Mouse (Mus musculus) naive thymus-derived CD4-positive, alpha-beta T cell, adult 2 months (primary cell): ENCODE measurements around the gene Podxl2.

Experiments
- DNase-seq: peaks from one replicate; pipeline ENCODE4 v3.0.0-alpha.2; 2011; ENCODE audit warnings: low read depth

The Podxl2 gene

DNA sequence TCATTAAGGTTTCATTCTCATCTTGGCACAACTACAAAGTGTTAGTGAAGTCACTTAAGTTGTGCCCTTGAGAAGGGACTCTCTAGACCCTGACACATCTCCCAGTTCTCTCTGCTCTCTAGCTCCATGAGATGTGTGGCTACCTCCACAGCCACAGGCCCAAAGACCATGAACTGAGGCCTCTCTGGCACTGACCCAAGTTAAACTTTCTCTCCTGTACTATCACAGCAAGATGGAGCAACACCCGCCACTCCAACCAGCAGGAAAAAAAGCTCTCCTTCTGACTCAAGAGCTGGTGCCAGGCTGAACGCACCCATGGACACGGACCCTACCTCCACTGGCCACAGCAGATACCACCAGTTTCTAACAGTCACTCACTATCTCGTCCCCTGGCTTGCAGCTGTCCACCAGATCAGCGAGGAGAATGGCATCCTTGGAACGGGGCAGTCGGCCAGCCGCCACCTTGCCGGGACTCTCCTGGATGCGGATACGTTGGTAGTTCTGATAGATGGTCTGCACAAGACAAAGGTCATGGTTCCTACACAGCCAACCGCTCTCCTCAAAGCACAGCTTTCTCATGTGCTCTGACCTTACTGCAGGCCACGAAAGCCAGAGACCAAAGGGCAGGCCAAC lies 14.7 kb upstream of the Podxl2 start:
- no peak for DNase-seq

DNA sequence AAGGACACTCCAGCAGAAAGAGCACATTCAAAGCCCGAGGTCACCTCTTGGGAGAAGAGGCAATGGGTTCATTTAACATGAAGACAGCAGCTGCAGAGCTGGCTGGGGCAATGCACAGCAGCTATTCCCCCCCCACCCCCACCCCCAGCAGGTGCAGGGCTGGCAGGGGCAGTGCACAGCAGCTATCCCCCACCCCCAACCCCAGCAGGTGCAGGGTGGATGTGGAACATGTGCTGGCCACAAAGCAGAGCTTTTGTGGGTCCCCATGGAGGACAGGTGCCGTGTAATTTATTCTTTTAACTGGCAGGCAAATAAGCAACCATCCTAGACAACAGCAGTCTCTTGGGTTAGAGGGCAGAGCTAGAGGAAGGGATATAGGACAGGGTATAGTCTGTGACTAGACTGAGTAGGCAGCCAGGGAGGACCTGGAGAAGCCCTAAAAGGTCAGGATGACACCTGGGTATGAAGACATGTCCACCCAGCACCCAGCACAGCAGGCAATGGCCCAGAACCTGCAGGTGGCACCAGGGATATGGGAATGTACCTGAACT lies 11.6 kb upstream of the Podxl2 start:
- DNase-seq, result no peak

DNA sequence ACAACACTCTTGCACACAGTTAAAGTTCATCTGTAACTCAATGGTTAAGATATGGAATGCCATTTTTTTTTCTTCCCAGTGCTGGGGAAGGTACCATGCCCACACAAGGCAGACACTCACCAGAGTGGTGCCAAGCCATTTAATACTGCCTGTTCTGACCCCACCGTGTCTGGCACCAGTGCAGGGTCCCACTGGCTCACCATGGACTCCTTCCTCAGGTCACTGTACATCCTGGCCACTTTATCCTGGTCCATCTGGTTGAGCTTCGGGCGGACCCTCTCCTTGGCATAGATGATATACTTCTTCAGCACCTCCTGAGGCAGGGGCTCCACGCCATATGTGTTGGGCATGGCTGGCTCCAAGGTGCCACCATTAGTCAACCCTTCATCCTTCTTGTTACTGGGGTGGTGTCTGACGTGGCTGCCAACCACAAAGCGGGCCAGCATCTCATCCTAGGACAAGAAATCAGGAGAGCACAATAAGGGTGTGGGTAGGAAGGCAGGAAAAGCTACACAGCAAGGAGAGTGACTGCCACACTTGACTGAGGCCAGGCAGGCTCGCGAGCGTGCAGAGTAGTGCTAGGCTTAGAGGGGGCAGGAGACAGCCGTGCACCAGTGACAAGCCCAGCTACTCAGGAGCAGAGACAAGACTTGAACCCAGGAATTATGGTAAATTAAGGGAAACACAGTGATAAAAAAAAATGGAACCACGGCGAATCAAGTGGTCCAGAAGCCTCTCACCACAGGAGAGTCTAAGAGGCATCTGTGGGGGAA lies 11.0 kb upstream of the Podxl2 start:
- no peak for DNase-seq

DNA sequence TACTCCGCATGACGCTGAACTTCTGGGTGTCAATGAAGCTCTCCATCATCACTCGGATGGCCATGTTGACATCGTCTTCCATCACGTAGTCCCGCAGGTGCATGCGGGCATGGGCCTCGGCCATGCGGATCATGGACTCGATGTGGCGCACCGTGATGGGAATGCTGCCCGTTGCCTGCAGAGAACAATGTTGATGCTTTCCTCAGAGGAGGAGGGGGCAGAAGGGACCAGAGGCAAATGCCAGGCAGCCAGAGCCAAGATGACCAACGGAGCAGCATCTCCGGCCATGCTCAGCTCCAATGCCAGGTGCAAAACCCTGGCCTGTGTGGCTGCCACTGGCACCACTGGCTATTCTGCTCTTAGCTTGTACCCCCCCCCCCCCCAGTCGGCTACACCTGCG lies 9.8 kb upstream of the Podxl2 start:
- DNase-seq, result no peak

DNA sequence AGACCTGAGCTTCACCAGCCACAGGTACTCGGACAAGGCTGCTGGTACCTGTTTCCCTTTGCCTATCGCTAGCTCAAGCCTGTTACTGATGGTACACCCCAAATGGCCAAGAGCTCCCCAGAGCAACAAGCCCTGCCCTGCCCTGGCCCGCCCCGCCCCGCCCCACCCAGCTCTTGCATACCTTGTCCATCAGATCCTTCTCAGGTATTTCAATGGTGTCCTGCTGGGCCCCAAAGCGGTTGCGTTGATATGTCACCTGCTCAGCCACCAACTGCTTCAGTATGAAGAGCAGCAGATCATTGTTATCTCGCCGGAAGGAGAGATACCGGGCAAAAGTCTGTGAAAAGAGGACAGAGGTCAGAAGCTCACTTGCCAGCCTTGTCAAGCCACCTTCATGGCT lies 9.4 kb upstream of the Podxl2 start:
- DNase-seq, result no peak

DNA sequence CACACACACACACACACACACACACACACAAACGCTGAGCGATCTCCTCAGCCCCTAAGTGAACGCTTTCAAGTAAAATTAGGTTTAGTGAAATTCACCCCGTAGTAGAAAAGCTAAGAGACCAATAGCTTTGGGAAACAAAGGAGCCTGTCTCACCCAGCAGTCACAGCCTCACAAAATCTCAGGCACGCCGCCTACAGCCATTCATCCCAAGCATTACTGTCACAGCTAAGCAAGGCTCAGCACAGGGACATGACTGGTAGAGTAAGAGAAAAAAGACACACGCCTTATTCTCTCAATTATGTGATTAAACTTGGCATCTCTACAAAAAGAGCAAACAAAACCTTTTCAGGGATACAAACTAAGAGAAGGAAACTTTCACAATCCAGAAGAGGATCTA lies 6.5 kb upstream of the Podxl2 start:
- DNase-seq, result no peak

DNA sequence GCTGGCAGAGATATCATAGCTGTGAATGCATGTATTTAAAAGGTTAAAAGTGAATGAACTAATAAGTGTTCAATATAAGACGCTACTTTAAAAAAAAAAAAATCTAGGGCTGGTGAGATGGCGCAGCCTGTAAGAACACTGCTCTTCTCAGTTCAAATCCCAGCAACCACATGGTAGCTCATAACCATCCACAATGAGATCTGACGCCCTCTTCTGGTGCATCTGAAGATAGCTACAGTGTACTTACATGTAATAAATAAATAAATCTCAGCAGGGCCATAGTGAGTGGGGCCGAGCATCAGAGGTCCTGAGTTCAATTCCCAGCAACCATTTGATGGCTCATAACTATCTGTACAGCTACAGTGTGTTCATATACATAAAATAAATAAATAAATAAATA lies 4.6 kb upstream of the Podxl2 start:
- no peak for DNase-seq

DNA sequence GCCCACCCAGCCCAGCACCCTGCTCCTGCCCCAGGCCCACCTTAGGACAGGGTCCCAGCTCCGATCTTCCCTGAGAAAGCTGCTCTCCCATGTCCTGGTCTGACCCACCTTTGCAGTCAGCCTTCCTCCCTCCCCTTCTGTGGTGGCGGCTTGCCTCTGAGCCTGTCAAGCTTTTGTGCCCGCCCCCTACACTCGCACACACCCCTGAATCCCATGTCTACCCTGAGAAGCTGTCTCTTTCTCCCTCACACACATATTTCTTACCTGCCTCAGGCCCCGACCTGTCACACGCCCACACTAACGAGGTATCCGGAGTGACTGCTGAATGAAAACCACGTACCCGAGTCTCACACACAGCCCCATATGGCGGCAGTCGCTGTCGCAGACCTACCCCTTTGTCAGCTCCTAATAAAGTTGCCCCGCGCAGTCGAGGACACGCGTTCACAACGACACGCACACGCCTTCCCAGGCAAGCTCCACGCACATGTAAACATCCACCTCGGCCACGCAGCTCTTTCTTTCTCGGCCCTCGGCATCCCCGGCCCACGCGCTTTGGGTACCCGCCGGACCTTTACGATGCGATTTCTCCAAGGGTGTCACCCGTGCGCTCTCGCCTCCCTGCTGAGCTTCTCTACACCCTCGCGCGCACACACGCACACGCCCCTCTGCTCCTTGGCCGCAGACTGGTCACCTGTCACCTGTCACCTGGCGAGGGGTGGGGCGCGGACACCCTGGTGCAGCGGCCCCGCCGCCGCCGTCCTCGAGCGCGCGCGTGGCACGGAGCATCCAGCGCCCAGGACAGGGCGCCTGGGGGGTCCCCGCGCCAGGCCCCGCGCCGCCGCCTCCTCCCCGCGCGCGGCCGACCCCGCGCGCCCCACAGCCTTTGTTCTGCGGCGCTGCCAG lies 628 bp downstream of the Podxl2 start:
- no peak for DNase-seq

DNA sequence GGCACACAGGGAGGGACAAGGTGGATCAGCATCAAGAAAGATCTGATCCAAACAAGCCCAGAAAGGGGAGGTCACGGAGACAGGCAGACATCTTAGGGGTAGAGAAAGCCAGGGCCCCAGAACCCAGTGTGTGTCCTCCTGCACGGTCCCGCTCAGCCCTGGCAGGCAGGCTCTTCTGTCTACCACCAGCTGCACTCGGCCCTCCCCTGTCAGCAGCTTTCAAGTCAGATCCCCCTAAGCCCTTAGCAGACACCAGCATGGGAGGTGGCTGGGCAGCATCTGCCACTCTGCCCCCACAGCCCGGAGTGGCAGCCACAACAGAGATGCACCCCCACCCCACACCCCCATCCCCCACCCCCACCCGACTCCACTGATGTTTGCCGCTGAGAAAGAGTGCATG lies 2.0 kb downstream of the Podxl2 start:
- no peak for DNase-seq

DNA sequence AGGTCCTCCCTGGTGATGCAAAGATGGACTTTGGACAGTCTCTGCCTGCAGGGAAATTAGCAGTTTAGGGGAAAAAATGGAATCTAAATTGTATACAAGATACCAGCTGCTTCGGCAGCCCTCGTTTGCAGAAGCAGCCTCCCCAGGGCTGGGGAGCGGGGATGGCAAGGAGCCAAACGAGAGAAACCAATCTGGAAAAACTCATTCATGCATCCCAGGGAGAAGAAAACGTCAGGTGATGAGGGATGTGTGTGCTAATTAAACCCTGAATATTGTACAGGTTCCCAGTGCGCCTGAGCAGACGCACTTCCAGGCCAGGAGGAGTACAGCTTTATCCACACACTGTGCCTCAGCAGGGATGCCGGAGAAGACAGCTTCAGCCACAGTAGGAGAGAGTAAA lies 3.3 kb downstream of the Podxl2 start:
- DNase-seq, result no peak

DNA sequence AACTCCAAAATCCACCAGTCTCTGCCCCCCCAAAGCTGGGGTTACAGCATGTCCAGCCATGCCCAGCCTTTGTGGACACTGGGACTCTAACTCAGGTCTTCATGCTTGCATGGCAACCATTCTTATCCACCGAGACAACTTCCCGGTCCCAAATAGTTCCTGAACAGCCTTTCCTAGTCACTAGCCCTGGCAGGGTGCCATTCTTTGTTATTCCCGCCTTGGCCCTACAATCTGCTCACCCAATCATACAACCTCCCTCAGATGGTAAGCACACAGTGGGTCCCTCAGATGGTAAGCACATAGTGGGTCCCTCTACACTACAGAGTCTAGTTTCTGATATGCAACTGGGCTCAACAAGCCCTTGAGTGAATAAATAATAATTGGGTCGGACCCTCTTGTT lies 4.2 kb downstream of the Podxl2 start:
- DNase-seq, result no peak

DNA sequence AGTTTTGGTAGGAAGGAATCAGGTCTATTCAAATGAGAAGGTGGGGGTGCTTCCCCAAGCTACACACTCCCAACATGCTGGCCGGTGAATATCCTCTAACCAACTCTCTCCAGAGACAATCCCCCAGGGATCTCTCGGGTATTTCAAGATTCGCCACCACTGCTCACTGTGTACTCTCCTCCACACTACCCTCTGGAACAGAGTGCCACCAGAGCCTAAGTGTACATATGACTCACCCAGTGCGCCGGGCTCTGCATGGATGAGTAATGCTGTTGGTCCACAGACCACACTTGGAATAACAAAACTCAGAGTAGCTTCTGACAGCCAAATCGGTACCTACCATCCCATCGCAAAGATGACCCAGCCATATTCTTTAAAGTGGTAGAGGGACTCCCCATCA lies 5.4 kb downstream of the Podxl2 start:
- no peak for DNase-seq

DNA sequence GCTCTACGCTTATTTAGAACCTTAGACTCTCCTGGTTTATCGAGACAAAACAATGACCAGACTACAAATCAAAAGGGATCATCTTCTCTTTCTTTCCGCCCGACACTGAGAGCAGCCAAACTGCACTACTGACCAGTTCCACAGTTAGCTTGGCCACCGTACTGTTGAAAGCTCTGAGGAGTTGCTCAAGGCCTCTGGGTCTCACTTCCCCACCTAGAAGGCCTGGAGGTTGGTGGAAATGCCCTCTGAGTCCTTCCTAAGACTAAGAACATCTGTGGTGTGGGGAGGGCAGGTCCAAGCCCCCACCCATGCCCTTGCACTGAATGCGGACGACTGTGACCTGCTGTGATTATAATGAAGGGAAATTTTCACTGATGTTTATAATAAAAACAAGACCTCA lies 9.1 kb downstream of the Podxl2 start:
- no peak for DNase-seq

DNA sequence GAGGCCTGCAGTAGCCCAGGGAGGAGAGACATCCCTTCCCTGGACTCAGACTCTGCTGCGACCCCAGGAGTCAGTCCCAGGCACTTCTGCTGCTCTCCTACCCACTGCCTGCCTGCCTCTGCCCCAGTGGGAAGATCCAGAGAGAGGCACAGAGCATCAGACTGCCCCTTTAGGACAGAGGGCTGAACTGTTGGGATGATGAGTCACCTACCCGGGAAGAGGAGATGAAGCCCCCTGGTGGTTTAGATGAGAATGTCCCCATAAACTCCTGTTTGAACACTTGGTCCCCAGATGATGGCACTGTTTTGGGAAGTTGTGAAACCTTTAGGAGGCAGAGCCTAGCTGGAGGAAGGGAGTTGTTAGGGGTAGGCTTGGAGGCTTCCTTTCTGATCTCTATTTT lies 13.9 kb downstream of the Podxl2 start:
- peak; percentile 36 for DNase-seq

DNA sequence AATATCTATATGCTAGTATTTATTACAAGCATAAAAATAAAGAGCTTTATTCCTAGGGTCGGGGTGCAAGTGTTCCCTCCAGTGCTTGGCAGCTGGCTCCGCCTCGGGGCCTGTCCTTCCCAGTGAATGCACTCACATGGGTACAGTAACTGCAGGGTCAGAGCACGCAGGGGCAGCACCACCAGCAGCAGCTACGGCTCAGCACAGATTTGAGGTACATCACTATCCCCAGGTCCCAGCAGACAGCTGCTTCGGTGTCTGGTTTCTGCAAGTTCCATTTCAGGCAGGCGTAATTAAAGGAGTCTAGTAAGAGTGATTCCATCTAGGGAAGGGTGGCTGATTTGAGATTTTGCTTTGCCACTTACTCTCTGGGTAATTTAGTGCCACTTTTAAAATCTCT lies 16.5 kb downstream of the Podxl2 start:
- DNase-seq, result no peak

DNA sequence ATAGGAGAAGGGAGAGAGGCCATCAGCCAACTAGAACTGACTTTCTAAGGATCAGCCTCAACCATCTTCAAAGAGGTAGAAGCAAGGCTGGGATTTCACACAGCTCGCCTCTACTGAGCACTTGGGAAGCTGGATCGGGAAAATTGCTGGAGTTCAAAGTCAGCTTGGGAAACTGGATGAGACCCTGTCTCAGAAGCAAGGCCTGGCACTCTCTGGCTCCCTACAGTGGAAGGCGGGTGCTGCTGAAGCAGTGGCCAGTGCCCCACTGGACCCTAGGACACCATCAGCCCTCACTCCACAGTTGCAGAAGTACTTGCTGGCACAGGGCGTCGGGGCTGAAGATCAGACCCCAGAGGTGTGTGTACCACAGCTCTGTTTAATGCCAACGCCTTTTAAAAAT lies 17.0 kb downstream of the Podxl2 start:
- DNase-seq, result no peak

DNA sequence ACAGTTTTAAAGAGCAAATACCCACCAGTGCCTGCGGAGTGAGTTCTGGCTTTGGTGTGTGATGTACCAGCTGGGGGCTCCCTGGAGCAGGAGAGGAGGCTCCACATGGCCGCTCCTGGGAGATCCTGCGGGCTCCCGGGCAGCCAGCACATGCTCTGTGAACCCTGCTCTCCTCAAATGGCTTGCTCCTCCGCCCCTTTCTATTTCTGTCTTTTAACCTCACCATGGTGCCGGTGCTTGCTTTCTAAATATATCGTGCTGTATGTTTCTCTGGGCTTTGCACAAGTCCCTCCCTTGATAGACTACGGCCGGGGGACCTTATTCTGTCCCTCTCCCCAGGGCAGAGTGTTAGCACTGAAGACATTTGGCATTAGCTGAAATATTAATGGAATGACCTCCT lies 17.6 kb downstream of the Podxl2 start:
- DNase-seq, result no peak

DNA sequence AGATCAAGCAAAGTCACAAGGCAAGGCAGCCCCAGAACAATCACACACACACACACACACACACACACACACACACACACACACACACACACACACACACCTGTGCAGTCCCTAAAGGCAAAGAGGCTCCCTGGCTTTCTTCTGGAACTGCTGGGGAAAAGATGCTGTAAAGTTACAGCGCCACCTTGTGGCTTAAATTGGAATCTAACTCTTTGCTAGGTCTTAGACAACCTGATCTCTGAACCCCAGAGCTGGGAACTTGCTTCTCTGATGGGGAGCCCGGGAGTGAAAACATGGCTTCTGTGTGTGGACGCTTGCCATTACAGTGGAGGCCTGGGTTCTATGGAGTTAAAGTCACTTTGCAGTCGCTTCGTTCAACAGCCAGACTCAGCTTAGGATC lies 19.2 kb downstream of the Podxl2 start:
- peak; percentile 82 for DNase-seq

DNA sequence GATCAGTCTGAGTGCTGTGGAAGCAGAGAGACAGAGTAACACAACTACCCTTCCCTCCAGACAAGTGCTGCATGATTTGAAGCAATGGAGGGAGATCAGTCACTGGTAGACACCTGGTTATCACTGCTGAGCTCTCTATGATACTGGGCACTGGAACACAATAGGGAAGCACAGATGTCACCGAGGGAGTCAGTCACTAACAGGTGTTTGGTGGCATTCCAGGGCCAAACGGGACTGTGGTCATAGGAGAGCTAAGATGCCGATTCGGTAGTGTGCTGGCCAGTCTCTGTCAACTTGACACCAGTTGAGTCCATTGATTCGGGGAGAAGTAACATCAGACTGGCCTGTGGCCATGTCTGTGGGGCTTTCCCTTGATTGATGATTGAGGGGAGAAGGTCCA lies 20.3 kb downstream of the Podxl2 start:
- DNase-seq, result no peak

DNA sequence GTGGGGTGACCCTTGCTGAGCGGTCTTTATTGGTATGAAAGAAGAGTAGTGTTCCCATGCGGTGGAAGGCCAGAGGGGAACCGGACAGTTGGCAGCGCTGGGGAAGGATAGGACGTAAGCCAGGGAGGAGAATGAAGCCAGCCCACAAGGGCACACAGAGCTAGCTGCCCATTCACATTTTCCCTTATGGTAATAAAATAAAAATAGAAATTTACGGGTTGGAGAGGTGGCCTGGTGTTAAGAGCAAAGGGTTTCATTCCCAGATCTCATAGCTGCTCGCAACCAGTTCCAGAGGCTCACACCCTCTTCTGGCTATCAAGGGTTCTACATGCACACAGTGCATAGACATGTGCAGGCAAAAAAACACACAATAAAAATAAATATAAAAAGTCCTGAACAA lies 24.8 kb downstream of the Podxl2 start:
- DNase-seq, result no peak

DNA sequence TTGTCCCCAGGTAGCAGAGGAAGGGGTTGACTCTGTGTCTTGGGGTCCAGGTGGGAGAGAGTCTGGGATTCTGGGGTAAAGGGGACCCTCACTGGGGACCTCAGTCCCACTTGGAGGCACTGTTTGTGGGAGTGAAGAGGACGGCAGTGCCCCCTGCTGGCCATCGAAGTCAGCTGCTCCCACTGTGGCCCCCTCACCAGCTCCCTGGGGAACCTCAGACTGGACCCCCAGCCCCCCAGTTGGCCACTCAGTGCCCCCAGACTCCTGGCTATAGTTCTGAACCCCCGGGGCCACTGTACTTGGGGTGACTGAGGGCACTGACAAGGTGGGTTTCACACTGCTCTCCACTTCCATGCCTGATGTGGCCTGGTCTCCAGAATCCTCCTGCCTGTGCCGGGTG lies 25.6 kb downstream of the Podxl2 start:
- peak; percentile 44 for DNase-seq

DNA sequence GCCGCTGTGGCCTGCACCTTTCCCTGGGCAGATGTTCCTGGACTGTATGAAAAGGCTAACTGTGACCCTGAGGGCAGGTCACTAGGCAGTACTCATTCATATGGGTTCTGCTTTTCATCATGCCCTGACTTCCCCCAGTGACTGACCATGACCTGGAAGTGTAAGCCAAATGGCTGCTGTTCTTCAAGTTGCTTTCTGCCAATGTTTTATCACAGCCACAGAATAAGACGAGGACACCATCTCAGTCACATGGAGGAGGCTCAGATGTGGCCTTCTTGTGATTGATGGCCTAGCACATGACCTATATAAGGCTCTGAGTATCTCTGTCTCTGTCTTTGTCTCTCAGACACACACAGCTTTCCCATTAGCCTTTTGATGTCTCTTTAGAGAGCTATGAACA lies 27.3 kb downstream of the Podxl2 start:
- DNase-seq, result no peak
